ENCODE assay signal across 8 mouse cellular contexts in genomic region chrX:134601380-134602120, GRCm38 (mm10). TPM values are rescaled to one million over a fixed set of nuclear protein-coding genes. Genes with fewer than 3 reads are reported as not detected.
DNase-seq lines count a peak whose midpoint lies in the region; ATAC-seq and TF ChIP-seq lines count a peak whose summit lies in the region.

No protein-coding gene starts in this region.

- peak overlapping the region; percentile 61 for H3K4me3 ChIP-seq in heart, embryonic 13.5 days
- H3K4me3 ChIP-seq in hindbrain, postnatal 0 days (ENCODE audit: low read length): peak overlapping the region; percentile 50
- peak overlapping the region; percentile 53 for H3K4me3 ChIP-seq in midbrain, embryonic 13.5 days (replicated peaks)

- H3K27ac ChIP-seq in heart, embryonic 13.5 days (replicated peaks): peak overlapping the region; percentile 90
- H3K27ac ChIP-seq in hindbrain, postnatal 0 days: peak overlapping the region; percentile 92
- H3K27ac ChIP-seq in midbrain, embryonic 13.5 days: peak overlapping the region; percentile 91

- peak; percentile 12; the same call in 1 of the 2 replicates for TF ChIP-seq CTCF in hindbrain, postnatal 0 days (IDR thresholded peaks at IDR 0.05; ENCODE audit: low read depth)

- H3K9me3 ChIP-seq in heart, embryonic 13.5 days: no peaks in the 10 kb centered on the region
- no peaks in the 10 kb centered on the region for H3K9me3 ChIP-seq in hindbrain, postnatal 0 days (ENCODE audit: low read length)
- no peaks in the 10 kb centered on the region for H3K9me3 ChIP-seq in midbrain, embryonic 13.5 days

- H3K4me1 ChIP-seq in heart, embryonic 13.5 days: peaks cover 11% of the 10 kb centered on the region
- no peaks in the 10 kb centered on the region for H3K4me1 ChIP-seq in hindbrain, postnatal 0 days (ENCODE audit: insufficient read depth, low read length)
- peaks cover 21% of the 10 kb centered on the region for H3K4me1 ChIP-seq in midbrain, embryonic 13.5 days (replicated peaks)

- 0 out of 2 replicates have a peak, but pooled peaks cover 2% of the 10 kb centered on the region for H3K36me3 ChIP-seq in heart, embryonic 13.5 days
- no peaks in the 10 kb centered on the region for H3K36me3 ChIP-seq in hindbrain, postnatal 0 days (ENCODE audit: insufficient read depth, low read length)
- no peaks in the 10 kb centered on the region for H3K36me3 ChIP-seq in midbrain, embryonic 13.5 days

- H3K9ac ChIP-seq in heart, embryonic 13.5 days: peak overlapping the region; percentile 84
- peak overlapping the region; percentile 49 for H3K9ac ChIP-seq in hindbrain, postnatal 0 days (replicated peaks; ENCODE audit: low read length)
- H3K9ac ChIP-seq in midbrain, embryonic 13.5 days (replicated peaks): peak overlapping the region; percentile 57

- DNase-seq in heart, postnatal 10 days: no peak
- DNase-seq in CD4-positive, CD25-positive, alpha-beta regulatory T cell, adult 2 months (ENCODE audit: low read depth, low spot score): peak; percentile 60
- peak; percentile 55 for DNase-seq in embryo, embryonic 10.5 days (ENCODE audit: low spot score)
- DNase-seq in hindbrain, postnatal 0 days (ENCODE audit: low spot score): peak; percentile 73
- no peak for DNase-seq in left cerebral cortex, adult 18-20 months (ENCODE audit: low spot score in 2 of 2)
- DNase-seq in natural killer cell, adult 2 months (ENCODE audit: low spot score in 2 of 2): no peak

- ATAC-seq in heart, embryonic 13.5 days (ENCODE audit: extremely low read depth, insufficient number of reproducible peaks, low FRiP score, low TSS enrichment): peak; percentile 73
- peak; percentile 88 for ATAC-seq in hindbrain, postnatal 0 days
- peak; percentile 91 for ATAC-seq in midbrain, embryonic 13.5 days

- WGBS in heart, embryonic 13.5 days: 11% methylated on average over 41 of the region's 43 CpGs
- WGBS in hindbrain, postnatal 0 days: 24% methylated on average over 40 of the region's 43 CpGs
- WGBS in midbrain, embryonic 13.5 days: 23% methylated on average over 42 of the region's 43 CpGs

- H3K4me2 ChIP-seq in heart, embryonic 13.5 days: peak overlapping the region; percentile 70
- peak overlapping the region; percentile 54 for H3K4me2 ChIP-seq in hindbrain, postnatal 0 days (ENCODE audit: low read depth, low read length)
- peak overlapping the region; percentile 55 for H3K4me2 ChIP-seq in midbrain, embryonic 13.5 days (replicated peaks)

- no peaks in the 10 kb centered on the region for H3K27me3 ChIP-seq in heart, embryonic 13.5 days (replicated peaks)
- H3K27me3 ChIP-seq in hindbrain, postnatal 0 days (ENCODE audit: insufficient read depth, low read length): no peaks in the 10 kb centered on the region
- no peaks in the 10 kb centered on the region for H3K27me3 ChIP-seq in midbrain, embryonic 13.5 days

- intact Hi-C loops in heart, postnatal 10 days (cut with DNase I): loop anchor here (5.0 to 10.0 kb wide), 2 partner anchors 321 to 403 kb away; partner anchors contain the start of gene Zmat1

RNA-seq across cellular contexts. Expression of gene Hnrnph2, which starts 0.6 kb away (rescaled TPM):
- 109 and 123 TPM in 2 replicates for polyA plus RNA-seq in heart, embryonic 13.5 days (2015; fragmentation: Nextera tagmentation; extraction: Ambion mirVana)
- total RNA-seq in heart, postnatal 10 days (2021): 10 to 100 TPM; 91.6 to 94.5 TPM
- total RNA-seq in hindbrain, postnatal 0 days (2014; rRNA removed): 35.9 and 39.5 TPM in 2 replicates
- 131 and 134 TPM in 2 replicates for polyA plus RNA-seq in hindbrain, postnatal 0 days (2015; fragmentation: Nextera tagmentation; extraction: Ambion mirVana)
- 184 and 186 TPM in 2 replicates for polyA plus RNA-seq in midbrain, embryonic 13.5 days (2015; fragmentation: Nextera tagmentation; extraction: Ambion mirVana)
- total RNA-seq in left cerebral cortex, adult 18-20 months (2021): 100 to 1,000 TPM; 161 to 167 TPM

RNA-seq across cellular contexts. Expression of gene Gla, which starts 0.6 kb away (rescaled TPM):
- 3.2 and 3.7 TPM in 2 replicates for polyA plus RNA-seq in heart, embryonic 13.5 days (2015; fragmentation: Nextera tagmentation; extraction: Ambion mirVana)
- 1 to 10 TPM; 2.2 to 2.4 TPM for total RNA-seq in heart, postnatal 10 days (2021)
- total RNA-seq in hindbrain, postnatal 0 days (2014; rRNA removed): 3.9 and 6.0 TPM in 2 replicates
- polyA plus RNA-seq in hindbrain, postnatal 0 days (2015; fragmentation: Nextera tagmentation; extraction: Ambion mirVana): 4.8 TPM in 2 replicates
- 4.1 and 4.7 TPM in 2 replicates for polyA plus RNA-seq in midbrain, embryonic 13.5 days (2015; fragmentation: Nextera tagmentation; extraction: Ambion mirVana)
- total RNA-seq in left cerebral cortex, adult 18-20 months (2021): 10 to 100 TPM; 11.4 to 12.1 TPM

RNA-seq across cellular contexts. Expression of gene Rpl36a, which starts 16.1 kb away (rescaled TPM):
- polyA plus RNA-seq in heart, embryonic 13.5 days (2015; fragmentation: Nextera tagmentation; extraction: Ambion mirVana): 261 and 287 TPM in 2 replicates
- total RNA-seq in heart, postnatal 10 days (2021): 100 to 1,000 TPM; 186 TPM
- 166 and 269 TPM in 2 replicates for total RNA-seq in hindbrain, postnatal 0 days (2014; rRNA removed)
- 202 and 203 TPM in 2 replicates for polyA plus RNA-seq in hindbrain, postnatal 0 days (2015; fragmentation: Nextera tagmentation; extraction: Ambion mirVana)
- 211 and 233 TPM in 2 replicates for polyA plus RNA-seq in midbrain, embryonic 13.5 days (2015; fragmentation: Nextera tagmentation; extraction: Ambion mirVana)
- 100 to 1,000 TPM; 131 to 132 TPM for total RNA-seq in left cerebral cortex, adult 18-20 months (2021)

RNA-seq across cellular contexts. Expression of gene Btk, which starts 18.2 kb away (rescaled TPM):
- polyA plus RNA-seq in heart, embryonic 13.5 days (2015; fragmentation: Nextera tagmentation; extraction: Ambion mirVana): 1.4 and 2.2 TPM in 2 replicates
- under 1 TPM; 0.81 to 0.84 TPM for total RNA-seq in heart, postnatal 10 days (2021)
- 0.18 and 0.89 TPM in 2 replicates for total RNA-seq in hindbrain, postnatal 0 days (2014; rRNA removed)
- polyA plus RNA-seq in hindbrain, postnatal 0 days (2015; fragmentation: Nextera tagmentation; extraction: Ambion mirVana): 0.44 and 0.76 TPM in 2 replicates
- polyA plus RNA-seq in midbrain, embryonic 13.5 days (2015; fragmentation: Nextera tagmentation; extraction: Ambion mirVana): 0.58 and 0.82 TPM in 2 replicates
- 1 to 10 TPM in 1 of 2 experiments, under 1 TPM in 1; 0.89 to 1.3 TPM for total RNA-seq in left cerebral cortex, adult 18-20 months (2021)

RNA-seq across cellular contexts. Expression of gene Timm8a1, which starts 59.9 kb away (rescaled TPM):
- 69.2 and 78.0 TPM in 2 replicates for polyA plus RNA-seq in heart, embryonic 13.5 days (2015; fragmentation: Nextera tagmentation; extraction: Ambion mirVana)
- 10 to 100 TPM; 28.7 to 36.0 TPM for total RNA-seq in heart, postnatal 10 days (2021)
- total RNA-seq in hindbrain, postnatal 0 days (2014; rRNA removed): 6.8 and 7.6 TPM in 2 replicates
- 47.0 and 48.2 TPM in 2 replicates for polyA plus RNA-seq in hindbrain, postnatal 0 days (2015; fragmentation: Nextera tagmentation; extraction: Ambion mirVana)
- polyA plus RNA-seq in midbrain, embryonic 13.5 days (2015; fragmentation: Nextera tagmentation; extraction: Ambion mirVana): 40.0 and 40.5 TPM in 2 replicates
- 10 to 100 TPM; 14.2 to 18.6 TPM for total RNA-seq in left cerebral cortex, adult 18-20 months (2021)

Comparison
In these comparisons a context has a peak if more than half of its experiments do, and no peak if none do; other contexts are left out.
1. DNase-seq: peak in CD4-positive, CD25-positive, alpha-beta regulatory T cell, adult 2 months (single experiment), embryo, embryonic 10.5 days (single experiment) and hindbrain, postnatal 0 days (single experiment); none in heart, postnatal 10 days (0 of 2), left cerebral cortex, adult 18-20 months (0 of 2) and natural killer cell, adult 2 months (0 of 2).
2. Peak in every context shown above with its lines, with median percentiles within 50 percentile points of each other: ATAC-seq, H3K27ac ChIP-seq, H3K4me2 ChIP-seq, H3K4me3 ChIP-seq and H3K9ac ChIP-seq.